Mouse (Mus musculus) lung, adult 2 months (tissue): ENCODE measurements around the gene Cst13.

Source experiments
- CTCF ChIP-seq: fragments of 200-500 bp; IDR thresholded peaks from 2 replicates; pipeline ENCODE4 v1.5.1; 2011; ENCODE audit warnings: mild to moderate bottlenecking, low read length, control low read depth; ENCODE audit not compliant: insufficient read depth
- POLR2A ChIP-seq: fragments of 200-500 bp; IDR thresholded peaks from 2 replicates; pipeline ENCODE4 v1.6.1; 2011; ENCODE audit warnings: low read depth, mild to moderate bottlenecking, control low read depth, low read length, borderline replicate concordance; ENCODE audit errors: extremely low read depth

- no peak for TF ChIP-seq CTCF
- no peak for TF ChIP-seq POLR2A
Observed at GRCm38 (mm10) chr2:148789142-148789541, 30.7 kb upstream of the Cst13 start, which contains the start of gene Cst12.
